Mouse (Mus musculus) MEL (cell line): ENCODE measurements at regions not wholly inside any gene's neighbourhood (a gene's known extent, or its start where the extent isn't known, plus 50 kb on each side); places are given as distances from the start of the nearest gene placed in this dataset.

ENCODE experiments used
- CTCF ChIP-seq, 3 experiments: IDR thresholded peaks in 2 of 3; conservative IDR thresholded peaks in 1 of 3; 2 replicates each; pipeline ENCODE4 v1.5.1; 2011 to 2012; ENCODE audit warnings: low read length in 3 of 3, low read depth in 2 of 3, mild to moderate bottlenecking in 2 of 3, improper control_type of control experiment in 1 of 3, inconsistent platforms in 1 of 3, mixed read lengths in 1 of 3, moderate library complexity in 1 of 3; ENCODE audit not compliant: control insufficient read depth in 1 of 3, insufficient read depth in 1 of 3, poor library complexity in 1 of 3, severe bottlenecking in 1 of 3
- EP300 ChIP-seq, 2 experiments: IDR thresholded peaks; 2 replicates each; pipeline ENCODE4 v1.6.1; 2011; ENCODE audit warnings: improper control_type of control experiment in 2 of 2, low read length in 2 of 2, low read depth in 1 of 2, mild to moderate bottlenecking in 1 of 2
- GATA1 ChIP-seq: IDR thresholded peaks from 2 replicates; pipeline ENCODE4 v1.6.1; 2011; ENCODE audit warnings: low read depth, low read length, improper control_type of control experiment
- HCFC1 ChIP-seq: IDR thresholded peaks from 2 replicates; pipeline ENCODE4 v1.6.1; 2012; ENCODE audit warnings: low read depth, mild to moderate bottlenecking, inconsistent platforms, low read length, improper control_type of control experiment, moderate library complexity
- KAT2A ChIP-seq: conservative IDR thresholded peaks from 2 replicates; pipeline ENCODE4 v1.6.1; 2012; ENCODE audit warnings: low read depth, low read length, improper control_type of control experiment, inconsistent platforms
- MAX ChIP-seq: IDR thresholded peaks from 2 replicates; pipeline ENCODE4 v1.6.1; 2011; ENCODE audit warnings: low read length, improper control_type of control experiment
- MXI1 ChIP-seq: IDR thresholded peaks from 2 replicates; pipeline ENCODE4 v1.6.1; 2011; ENCODE audit warnings: mild to moderate bottlenecking, low read depth, low read length, improper control_type of control experiment
- MYC ChIP-seq: IDR thresholded peaks from 2 replicates; pipeline ENCODE4 v1.6.1; 2011; ENCODE audit warnings: low read depth, mild to moderate bottlenecking, low read length, improper control_type of control experiment, moderate library complexity
- NELFE ChIP-seq: IDR thresholded peaks from 2 replicates; pipeline ENCODE4 v1.6.1; 2011; ENCODE audit warnings: low read depth, low read length, improper control_type of control experiment
- NRF1 ChIP-seq: IDR thresholded peaks from 2 replicates; pipeline ENCODE4 v1.6.1; 2014; ENCODE audit warnings: low read depth, mild to moderate bottlenecking, inconsistent platforms, low read length, improper control_type of control experiment, moderate library complexity; ENCODE audit not compliant: poor library complexity, insufficient read depth, severe bottlenecking
- POLR2A ChIP-seq, 2 experiments: IDR thresholded peaks; 2 replicates each; pipeline ENCODE4 v1.6.1; 2011 to 2012; ENCODE audit warnings: low read length in 2 of 2, mild to moderate bottlenecking in 2 of 2, control low read depth in 1 of 2, improper control_type of control experiment in 1 of 2, low read depth in 1 of 2, moderate library complexity in 1 of 2; ENCODE audit not compliant: control insufficient read depth in 1 of 2, insufficient read depth in 1 of 2, poor library complexity in 1 of 2
- POLR2AphosphoS2 ChIP-seq: IDR thresholded peaks from 2 replicates; pipeline ENCODE4 v1.6.1; 2011; ENCODE audit warnings: low read length, improper control_type of control experiment
- ZKSCAN1 ChIP-seq: IDR thresholded peaks from 2 replicates; pipeline ENCODE4 v1.6.1; 2012; ENCODE audit warnings: low read depth, mild to moderate bottlenecking, inconsistent platforms, low read length, improper control_type of control experiment, moderate library complexity
- ZNF384 ChIP-seq: IDR thresholded peaks from 2 replicates; pipeline ENCODE4 v1.6.1; 2012; ENCODE audit warnings: low read depth, mild to moderate bottlenecking, inconsistent platforms, low read length, improper control_type of control experiment

DNA sequence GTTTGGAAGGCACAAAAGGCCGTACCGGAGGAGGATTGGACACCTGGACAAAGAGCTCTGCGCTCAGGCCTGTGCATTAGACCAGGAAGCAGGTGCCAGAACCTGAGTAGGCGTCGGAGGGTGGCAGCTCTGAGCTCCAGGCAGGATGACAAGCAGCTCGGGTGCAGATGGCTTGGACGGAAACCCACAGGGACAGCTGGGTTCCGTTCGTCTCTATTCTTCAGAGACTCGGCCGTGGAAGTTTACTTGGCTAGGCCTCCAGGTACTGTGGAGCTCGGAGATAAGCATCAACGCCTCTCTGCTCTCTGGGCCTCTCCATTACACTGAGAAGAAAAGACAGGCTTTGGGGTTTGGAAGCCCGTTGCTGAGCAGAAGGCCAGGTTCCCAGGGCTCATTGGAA, 868.5 kb upstream of the Car8 start:
- TF ChIP-seq CTCF (IDR thresholded peaks at IDR 0.05 in 2 of 3, conservative IDR thresholded peaks at IDR 0.05 in 1 of 3; ENCODE audit: control insufficient read depth in 1 of 3, insufficient read depth in 1 of 3, low read depth in 2 of 3, low read length in 3 of 3, poor library complexity in 1 of 3, severe bottlenecking in 1 of 3) (no peak), MXI1 (no peak), MYC (no peak), KAT2A (no peak), POLR2AphosphoS2 (no peak), HCFC1 (no peak), NRF1 (no peak), POLR2A (IDR thresholded peaks at IDR 0.05; ENCODE audit: control insufficient read depth in 1 of 2, insufficient read depth in 1 of 2, low read depth in 1 of 2, low read length in 2 of 2, poor library complexity in 1 of 2) (no peak), NELFE (no peak), ZNF384 (no peak), EP300 (IDR thresholded peaks at IDR 0.05; ENCODE audit: low read depth in 1 of 2, low read length in 2 of 2) (no peak), MAX (no peak), GATA1 (no peak), ZKSCAN1 (no peak)
